Mouse (Mus musculus) adrenal gland, adult 2 months (tissue): Measurements from ENCODE around the gene Prkce. TPM values are rescaled to one million over a fixed set of nuclear protein-coding genes. Genes with fewer than 3 reads are reported as not detected.

Experiments
- DNase-seq: peaks from one replicate; pipeline ENCODE4 v3.0.0; 2021
- polyA plus RNA-seq: library from polyadenylated mRNA; depleted of rRNA; stranded (reverse); fragments of >200 nt; gene quantifications from 2 replicates; pipeline ENCODE4 v1.2.3, GENCODE M21; 2012
- total RNA-seq, 2 experiments: library from RNA; stranded (reverse); gene quantifications; 2 replicates each; pipeline ENCODE4 v1.2.3; 2021

Prkce gene
- total and polyA plus RNA-seq, 3 experiments: 4.5 to 20.5 (median 17.5) TPM

DNA sequence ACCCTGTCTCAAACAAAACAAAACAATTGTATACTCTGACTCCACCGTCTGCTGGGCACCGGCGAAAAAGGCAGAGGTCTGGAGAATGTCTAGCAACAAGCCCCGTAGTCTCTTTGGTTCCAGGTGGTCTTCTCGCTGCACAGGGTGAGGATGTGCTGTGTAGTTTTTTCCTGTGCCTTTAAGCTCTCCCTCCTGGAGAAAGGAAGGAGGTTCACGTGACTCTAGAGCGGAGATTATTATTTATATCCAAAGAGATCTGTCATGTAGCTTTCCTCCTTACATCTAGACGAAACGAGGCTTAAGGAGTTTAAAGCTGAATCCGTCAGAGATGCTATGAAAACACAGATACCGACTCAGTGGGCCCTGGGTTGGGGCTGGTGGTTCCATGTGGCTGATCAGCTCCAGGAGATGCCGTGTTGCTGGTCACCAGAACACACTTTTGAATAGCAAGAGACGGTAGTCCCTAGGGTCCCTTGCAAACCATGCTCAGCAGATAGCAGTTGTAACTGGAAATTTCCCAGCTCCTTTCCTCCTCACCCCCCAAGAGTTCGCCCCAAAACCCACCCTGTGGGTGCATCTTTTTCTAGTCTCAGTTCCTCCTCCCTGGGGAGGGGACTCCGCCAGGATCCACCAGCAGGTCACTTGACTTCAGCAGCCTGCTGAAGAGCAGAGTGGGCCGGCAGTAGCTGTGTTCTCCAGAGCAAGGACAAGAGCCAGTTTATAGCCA is 196.9 kb downstream of the Prkce start:
- DNase-seq: no peak

DNA sequence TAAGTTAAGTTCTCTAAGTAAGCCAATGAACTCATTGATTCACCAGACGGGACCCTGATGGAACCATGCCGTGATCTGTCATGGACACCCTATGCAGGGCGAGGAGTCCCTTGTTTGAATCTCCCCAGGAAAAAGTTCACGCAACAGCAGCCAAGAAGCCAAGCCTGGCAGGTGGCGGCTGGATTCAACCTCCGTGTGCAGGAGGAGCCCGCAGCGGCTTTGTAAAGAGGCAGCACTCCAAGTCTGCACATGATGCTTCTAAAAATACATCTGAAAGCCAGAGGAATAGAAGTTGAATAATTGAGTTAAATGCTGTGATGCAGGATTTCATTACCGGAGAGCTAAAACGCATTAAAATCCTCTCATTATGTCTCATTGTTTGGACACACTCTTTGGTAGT is 199.3 kb downstream of the Prkce start:
- DNase-seq: no peak

DNA sequence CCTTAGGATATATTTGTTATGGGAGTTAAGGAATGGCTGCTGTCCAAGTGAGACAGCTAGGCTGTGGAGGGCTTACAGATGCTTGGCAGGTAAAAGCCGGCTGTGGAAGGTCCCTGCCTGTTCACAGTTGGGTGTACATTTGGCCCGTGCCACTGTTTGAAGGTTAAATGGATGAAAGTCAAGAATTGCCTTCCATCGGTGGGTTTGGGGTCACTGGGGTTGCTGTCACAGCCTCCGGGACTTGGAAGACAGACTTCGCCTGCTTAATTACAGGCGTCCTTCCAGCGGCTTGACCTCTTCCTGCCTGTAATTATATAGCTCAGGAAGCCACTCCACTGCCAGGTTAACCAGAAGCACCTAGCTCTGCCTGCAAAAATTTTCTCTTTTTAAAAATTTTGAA is 200.1 kb downstream of the Prkce start:
- DNase-seq: no peak

DNA sequence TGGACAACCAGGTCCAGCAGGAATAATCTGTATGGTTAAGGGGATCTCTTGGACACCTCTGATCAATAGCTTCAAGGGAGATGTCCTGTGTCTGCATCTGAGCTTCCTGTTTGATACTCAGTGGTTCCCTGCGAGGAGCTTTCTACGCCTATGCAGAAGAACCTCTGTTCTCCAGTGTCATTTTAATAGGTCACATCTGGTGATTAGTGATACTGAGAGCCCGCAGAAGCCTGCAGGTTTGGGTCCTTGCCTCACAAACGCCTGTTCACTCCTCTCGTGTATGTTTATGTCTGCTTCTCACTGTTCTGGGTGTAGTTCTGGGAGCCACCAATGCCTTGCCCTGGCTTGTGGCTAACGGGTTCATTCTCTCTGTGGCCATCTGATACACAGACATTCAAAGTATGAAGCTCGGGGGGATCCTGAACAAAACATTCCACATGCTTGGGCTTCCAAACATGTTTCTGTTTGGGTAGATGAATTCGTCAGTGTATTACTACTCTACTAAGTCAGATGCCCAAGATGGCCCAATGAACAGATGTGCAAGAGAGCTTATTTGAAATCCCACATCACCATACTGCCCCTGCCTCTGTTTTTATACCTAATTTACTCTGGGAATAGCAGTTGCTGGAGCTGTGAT is 202.6 kb downstream of the Prkce start:
- DNase-seq: no peak

DNA sequence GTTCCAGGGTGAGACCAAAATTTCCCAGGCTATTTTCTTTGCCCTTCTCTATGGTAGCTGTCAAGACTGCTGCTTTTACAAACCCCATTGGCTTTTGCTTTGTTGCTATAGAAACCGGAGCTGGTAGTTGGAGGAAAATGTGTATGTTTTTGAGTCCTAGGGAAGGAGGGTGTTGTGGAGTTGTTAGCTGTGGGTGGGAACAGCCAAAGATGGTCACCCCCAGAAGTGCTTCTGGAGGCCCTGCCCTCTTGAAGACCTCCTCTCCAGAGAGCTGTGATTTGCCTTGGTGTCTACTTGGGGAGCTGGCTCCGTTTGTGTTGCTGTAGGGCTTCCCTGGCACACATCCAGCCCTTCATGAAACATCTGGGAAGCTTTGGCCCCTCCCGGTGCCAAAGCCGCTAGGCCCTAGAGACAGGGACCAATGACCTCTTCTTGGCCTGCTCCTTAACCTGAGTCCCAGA is 203.5 kb downstream of the Prkce start:
- DNase-seq: peak; percentile 36

DNA sequence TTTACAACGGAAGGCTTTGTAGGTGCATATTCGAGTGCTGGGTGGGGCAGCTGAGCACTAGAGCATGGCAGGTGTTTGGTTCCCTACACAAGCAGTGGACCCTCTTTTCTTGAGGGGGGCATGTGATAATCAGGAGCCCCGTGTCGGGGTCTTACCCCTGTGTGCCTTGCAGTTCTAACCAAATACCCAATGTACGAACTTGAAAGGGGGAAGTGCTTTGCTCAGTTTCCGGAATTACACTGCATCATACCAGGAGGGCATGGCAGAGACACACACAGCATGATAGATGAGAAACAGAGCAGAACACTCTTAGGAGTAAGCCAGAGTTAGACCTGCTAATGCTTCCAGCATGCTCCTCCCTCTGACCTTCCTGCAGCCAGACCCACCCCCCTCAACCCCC is 208.8 kb downstream of the Prkce start:
- no peak for DNase-seq

DNA sequence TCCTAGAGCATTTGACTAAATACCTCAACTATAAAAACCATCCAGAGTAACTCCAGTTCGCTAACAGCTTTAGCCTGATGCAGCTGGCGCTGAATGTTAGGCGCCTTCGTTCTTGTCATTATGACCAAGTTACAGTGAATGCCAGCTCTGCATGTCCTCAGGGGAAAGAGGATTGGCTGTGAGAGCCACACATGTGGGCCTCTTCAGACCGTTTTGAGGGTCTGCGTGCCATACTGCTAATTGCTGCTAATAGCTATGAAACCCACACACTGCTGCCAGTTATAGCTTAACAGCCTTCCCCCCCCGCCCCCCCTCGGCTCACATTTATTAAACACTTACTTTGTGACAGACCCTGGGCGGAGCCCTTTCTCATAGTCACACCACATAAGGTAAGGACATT is 210.3 kb downstream of the Prkce start:
- DNase-seq: no peak

DNA sequence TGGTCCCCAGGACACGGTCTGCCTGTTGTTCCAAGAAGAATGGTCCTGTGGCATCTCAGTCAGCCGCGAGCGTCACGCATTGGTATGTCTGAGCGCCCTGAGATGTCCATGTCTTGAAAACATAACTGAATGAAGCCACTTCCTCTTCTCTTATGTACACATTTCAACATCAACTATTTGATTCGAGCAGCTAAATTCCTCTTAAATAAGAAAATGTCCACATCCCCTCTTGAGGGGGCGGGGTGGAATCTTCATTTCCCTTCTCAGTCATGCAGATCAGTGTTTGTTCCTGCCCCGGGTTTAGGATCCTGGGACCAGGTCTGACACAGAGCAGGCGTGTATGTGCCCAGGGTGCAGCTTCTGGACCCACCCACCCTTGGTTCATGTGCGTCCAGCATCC is 211.0 kb downstream of the Prkce start:
- no peak for DNase-seq

DNA sequence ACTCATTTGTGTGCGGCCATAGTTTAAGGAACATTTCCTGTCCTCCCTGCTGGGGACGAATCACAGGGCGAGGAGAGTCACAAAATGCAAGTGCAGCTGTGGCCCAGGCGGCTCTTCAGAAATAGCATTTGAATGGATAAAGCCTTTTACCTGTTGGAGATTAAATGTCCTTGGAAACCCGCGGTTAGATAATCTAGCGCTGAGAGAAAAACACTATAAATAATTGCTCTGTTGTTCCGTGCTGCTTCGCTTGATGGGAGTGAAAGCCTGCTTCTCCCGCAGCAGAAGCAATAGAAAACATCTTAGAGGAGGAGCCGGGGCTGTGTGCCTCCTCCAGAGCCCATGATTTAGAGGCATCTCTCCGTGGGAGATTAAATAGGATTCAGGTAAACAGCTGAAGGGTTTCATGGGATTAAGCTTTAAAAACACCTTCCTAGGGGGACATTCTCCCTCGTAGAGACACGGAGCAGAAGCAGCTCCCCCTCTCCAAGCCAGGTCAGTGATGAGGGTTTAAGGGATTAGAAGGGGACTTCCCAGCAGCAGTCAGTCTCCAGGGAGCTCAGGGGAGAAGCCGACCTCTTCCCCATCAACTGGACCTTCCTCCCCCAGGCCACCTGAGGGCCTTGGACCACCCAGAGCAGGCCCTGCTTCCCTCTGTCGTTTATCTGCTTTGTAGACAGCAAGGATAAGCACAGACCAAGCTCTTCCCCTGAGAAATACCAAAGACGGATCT is 212.0 kb downstream of the Prkce start:
- no peak for DNase-seq

DNA sequence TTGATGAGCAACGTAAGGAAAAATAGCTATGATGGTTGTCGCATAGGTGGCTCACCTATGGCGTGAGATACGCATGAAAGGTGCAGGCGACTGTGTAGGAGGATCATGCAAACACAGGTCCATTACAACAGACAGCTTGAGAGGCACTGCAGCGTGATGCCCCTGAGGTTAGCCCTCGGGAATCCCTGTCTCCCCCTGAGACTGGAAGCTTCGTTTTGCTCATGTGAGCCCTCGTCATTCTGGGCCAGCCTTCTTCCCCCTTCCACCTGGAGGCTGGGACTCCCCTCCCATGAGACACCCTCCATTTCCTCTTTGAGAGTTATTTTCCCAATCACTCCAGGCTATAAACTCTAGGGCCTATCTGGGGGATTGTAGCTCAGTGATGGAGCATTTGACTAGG is 213.9 kb downstream of the Prkce start:
- DNase-seq: no peak

DNA sequence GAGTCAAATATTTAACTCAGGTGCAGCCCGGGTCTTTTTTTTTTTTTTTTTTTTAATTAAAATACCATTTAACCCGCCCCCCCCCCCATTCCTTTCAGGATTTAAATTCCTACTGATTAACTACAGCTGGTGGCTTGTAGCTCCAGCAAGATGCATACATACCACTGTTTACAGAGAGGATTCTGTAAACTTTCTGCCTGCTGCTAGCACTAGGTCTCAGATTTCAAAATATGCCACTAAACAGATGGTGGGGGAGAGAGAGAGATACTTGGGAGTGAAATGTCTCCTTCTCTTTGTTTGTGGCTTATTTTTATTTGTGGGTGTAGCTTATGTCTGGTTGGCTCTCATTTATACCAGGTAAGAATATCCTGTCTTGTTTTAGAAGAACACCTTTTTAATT is 215.3 kb downstream of the Prkce start:
- DNase-seq: no peak

DNA sequence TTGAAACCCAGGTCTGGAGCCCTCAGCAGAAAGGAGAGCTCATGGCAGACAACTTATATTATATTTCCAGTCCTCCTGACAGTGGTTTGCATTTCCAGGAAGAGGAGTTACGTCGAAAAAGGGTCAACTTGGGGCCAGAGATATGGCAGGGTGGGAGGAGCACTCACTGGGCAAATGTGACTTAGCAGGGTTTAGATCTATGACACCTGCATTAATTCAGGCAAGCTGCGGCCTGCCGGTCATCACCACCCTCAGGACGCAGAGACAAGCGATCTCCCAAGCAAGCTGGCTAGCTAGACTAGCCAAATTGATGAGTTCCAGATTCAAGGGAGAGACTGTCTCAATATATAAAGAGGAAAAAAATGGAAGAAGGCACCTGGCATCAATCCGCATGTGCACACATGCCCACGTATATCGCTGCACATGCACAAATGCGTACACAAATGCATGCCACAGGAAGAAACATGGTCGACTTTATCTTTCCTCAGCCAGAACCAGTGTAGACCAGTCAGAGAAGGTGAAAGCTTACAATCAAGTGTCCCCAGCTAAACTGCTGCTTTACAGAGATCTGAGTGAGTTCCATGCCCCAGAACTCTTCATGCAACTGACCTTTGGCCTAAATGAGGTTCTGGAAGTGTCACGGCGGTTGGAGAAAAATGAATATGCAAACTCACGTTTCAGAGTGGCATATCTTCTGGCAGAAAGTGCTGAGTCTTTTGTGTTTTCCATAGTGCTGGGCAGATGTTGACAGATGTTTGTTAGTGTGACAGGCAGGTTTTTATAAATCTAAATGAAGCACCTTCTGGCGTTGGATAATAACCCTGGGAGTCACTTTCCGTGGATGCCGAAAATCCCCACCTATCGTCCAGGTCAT is 216.4 kb downstream of the Prkce start:
- DNase-seq: no peak

DNA sequence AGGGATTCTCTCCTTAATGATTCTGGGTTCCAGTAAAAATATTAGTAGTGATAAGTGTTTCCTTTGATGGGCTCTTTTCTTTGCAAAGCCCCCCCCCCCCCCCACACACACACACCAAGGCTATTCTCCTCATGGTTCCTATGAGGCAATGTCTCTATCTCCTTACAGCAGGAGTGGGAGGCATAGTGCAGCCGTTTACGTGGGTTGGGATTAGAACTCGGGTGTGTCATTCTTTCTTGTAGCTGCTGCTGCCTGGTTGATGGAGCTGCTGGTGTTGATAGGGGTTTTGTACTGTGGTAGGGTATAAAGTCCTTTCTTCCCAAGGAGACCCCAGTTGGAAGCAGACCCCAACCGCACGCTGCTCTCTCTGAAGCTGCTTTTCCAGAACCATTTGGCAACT is 224.9 kb downstream of the Prkce start:
- DNase-seq: no peak

DNA sequence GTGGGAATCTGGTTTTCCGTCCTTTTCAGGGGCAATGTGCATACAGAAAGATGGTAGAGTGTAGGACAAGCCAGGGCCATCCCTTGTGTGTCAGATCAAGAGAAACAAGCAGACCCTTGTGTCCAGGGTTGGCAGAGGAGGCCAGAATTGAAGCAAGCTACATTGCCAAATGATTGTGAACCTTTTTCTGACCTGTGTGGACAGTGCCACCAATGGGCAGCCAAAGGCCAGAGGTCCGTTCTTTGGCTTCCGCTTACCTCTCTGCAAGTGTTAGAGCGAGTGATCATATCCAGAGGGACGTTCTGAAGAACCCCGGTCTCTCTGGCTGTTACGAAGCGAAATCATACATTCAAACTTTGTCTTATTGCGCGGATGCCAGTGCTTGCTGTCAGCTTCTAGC is 225.6 kb downstream of the Prkce start:
- DNase-seq: no peak

DNA sequence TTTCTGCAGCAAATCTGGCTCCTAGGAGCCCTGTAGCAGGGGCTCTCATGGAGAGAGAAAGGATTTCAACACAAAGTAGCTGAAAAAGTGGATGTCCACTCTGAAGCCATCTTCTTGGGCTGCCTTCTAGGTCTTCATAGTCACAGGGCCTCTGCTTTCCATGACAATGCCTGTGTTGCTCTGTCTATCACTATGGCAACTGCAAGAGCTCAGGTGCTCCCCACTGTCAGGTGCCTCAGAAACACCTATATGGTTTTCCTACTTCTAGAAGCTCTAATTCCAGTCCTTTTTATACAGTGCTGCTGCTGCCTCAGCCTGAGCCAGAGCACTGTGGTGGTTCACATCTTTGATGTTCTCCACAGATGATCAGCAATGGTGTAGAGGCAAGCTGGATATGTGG is 229.5 kb downstream of the Prkce start:
- DNase-seq: no peak

DNA sequence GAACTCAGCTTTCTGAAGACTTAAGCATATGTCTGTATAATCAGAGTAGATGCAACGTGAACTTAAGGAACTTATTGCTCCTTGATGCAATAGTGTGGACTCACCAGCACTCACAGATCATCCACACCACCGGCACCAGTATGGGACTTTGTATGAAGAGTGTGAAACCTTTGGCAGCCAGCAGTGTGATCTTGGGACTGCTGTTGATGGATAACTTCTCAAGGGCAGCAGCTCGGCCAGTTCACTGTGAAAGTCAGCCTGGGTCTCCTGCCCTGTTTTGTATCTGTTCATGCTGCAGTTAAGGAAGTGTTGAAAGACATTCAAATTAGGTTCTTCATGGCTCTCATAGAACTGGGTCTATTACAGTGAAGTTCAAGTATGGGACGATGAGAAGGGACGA is 230.1 kb downstream of the Prkce start:
- DNase-seq: no peak

DNA sequence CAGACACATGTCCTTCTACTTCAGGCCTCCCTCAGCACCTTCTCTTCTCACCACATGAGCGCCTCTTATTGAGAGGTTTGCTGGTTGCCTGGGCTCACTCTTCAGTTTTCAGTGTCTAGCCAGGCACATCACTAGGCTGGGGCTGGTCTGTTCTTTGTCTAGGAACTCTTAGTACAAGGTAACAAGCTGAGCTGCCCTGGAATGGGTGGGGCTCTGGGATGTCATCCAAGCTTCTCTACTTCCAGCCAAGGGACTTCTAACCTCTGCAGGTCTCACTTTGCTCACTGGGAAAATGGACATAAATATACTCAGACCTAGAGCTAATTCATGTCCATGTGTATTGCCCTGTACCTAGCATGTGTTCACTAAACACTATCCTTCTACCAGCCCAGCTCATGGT is 230.6 kb downstream of the Prkce start:
- no peak for DNase-seq

DNA sequence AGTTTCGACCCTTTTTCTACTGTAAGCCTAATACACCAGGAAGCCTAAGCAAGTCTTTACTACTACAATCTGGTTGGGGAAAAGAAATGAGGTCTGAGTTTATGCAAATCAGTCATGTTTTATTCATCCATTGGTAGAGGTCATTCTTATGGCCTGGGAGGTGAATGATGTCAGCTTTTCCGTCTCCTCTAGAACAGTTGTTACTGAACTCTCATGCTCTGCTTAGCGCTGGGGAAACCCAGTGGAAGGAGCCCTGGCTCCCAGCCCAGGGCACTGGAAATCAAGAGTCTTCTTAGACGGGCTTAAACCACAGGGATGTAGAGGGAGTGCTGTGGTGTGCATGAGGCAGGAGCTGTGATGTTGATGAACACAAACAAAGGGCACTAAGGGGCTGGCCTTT is 232.4 kb downstream of the Prkce start:
- DNase-seq: no peak

DNA sequence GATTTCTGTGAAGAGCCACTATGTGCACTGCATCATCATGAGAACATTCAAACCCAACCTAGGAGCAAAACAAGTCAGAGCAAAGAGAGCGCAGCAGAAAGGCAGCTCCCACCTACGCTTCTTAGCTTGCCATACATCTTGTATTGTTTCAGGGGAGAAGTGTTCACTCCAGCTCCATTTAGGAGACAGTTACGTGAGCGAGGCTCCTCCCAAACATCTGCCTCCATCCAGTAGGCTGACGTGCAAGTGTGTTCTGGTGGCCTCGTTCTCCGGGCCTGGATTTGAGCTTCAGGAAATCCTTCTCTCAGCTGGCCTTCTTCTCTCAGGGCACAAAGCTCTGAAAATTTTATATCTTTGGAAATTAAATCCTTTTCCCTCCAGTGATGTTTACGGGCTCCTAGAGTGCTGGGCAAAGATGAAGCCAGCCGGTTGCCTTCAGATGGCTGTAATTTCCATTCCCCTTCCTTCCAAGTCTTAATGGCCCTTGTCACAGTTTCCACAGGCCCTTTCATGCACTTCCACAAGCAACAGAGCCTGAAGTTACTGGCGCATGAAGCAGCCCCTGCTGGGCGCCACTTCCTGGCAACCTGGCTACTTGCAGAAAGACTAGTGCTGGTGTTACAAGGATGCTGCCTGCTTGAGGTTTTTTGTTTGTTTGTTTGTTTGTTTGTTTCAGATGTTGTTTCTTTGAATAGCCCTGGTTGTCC is 237.4 kb downstream of the Prkce start:
- no peak for DNase-seq

DNA sequence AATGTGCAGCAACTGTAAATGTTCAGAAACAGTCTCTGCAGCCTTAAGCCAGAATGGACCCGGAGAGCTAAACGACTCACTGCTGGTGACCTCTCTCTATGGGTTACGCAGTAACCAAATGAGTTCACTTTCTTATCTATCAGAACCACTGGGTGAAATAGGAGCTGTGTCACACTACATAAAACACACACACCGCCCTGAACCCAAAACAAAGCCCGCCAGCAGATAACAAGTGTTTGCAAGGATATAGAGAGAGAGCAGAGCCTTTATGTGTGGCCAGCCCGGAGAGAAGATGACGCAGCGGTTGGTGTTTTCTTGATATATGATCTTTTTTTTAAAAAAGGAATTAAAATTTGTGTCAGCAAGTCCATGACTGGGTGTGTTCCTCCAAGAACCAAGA is 238.1 kb downstream of the Prkce start:
- no peak for DNase-seq

DNA sequence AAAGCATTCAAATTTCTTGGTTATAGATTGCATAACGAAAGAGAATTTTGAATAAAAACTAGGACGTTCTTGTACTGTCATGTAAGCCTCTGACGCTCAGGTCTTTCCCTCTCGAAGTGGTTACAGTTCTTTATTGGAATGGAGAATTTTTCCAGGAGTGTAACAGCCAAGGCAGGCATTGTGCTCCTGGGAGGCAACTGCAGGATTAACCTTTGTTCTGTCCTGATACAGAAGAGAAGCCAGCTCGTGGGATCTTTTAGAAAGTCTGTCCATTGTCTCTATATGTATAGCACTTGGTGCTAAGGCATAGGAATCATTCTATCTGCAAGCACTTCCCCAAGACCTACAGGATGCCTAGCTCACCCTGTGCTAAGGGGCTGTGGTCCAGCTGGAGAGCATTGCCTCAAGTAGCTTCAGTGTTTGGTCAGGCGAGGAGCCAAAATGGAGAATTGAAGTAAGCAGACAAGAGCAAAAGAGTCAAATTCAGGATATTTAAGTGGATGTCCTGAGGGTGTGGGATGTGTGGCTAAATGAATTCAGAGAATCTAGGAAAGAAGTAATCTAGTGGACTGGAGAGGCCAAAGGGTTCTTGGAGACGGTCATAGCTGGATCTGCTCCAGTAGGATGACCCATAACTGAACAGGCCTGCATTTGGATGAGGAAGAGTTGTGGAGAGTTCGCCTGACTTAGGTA is 240.5 kb downstream of the Prkce start:
- no peak for DNase-seq
